Mouse (Mus musculus) ovary, adult 10 weeks (tissue): ENCODE measurements around the gene Olfr616. TPM values are rescaled to one million over a fixed set of nuclear protein-coding genes. Genes with fewer than 3 reads are reported as not detected.

Experiments
- polyA plus RNA-seq: library from polyadenylated mRNA; stranded (reverse); fragments of 350-450 nt; fragmentation: Illumina TruSeq; extraction: RNeasy Lipid Tissue Mini Kit (QIAGEN cat#74804); gene quantifications from one replicate; pipeline ENCODE4 v1.2.3, GENCODE M21; 2014

Olfr616 gene
- polyA plus RNA-seq, result not detected

DNA sequence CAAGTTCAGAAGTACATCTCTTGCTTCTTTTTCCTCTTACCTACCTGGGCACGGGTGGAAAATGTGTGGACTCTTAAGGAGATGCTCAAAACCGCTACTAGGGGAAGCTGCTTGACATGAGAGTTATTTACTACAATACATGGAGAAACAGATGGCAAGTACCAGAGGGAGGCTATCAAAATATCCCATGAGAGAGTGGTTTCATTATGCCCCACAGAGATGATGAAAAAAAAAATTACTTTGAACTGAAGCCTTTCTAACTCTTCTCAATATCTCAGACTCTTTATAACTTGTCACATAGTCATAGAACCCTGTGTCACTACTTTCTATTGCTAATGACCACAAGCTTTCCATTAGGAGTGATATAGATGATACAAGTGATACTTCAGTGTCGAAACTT, at the start of gene Olfr616:
Gene Olfr616 (minus strand): TSS at position 101 of the 400 bp plus-strand sequence.

DNA sequence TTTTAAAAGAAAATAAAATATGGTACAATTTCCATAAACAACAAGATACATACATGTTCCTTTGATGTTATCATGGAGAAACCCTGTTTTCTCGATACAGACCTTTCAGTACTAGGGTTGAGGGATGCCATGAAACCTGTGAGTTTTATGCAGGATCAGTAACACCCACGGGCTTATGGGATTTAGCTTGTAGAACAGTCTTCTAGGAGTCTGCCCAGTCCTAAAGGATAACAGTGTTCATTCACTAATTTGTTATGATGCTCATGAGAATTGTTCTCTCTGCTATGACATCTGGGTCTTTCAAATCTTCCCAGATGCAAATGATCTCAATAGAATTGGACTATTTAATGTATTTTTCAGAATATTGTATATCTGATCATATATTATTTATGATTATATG, 43.5 kb upstream of the Olfr616 start, which contains the start of gene Olfr620:
Gene Olfr620 (minus strand): TSS at position 101 of the 400 bp plus-strand sequence.

DNA sequence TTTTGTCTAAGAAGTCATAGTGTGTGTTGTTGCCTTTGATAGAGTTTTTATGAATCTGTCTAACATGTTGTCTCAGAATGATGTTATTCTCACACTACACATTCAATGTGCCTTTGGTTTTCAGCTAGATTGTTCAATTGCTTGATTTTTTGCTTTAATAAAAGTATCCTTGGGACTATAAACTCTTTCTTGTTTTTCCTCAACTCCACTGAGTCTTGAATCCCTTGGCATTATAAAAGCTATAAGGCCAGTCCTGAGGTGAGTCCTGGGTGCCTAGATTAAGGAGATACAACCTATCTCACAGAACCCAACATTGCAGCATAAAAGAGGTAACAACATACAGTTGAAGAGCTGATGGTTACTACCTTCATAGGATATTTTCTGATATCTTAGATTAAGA, 31.3 kb upstream of the Olfr616 start, which contains the start of gene Olfr619:
Gene Olfr619 (plus strand): TSS at position 301 of the 400 bp plus-strand sequence.

DNA sequence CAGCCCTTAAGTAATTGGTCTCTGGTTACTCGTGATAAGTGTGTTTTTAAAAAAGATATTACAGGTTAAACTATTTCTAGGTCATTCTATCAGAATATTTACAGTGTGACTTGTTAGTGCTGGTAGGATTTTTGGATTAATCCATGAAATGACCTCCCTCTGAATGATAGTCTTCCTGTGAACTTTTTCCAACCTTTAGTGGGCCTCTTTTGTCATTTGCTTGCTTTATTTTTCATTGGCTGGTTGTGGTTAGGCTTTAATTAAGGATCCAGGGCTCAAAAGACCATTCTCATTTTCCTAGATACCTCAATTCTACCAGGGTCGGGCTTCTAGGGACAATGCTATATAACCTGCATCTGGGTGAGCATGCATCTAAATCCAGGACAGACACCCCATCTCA, 20.9 kb upstream of the Olfr616 start, which contains the start of gene Olfr618:
Gene Olfr618 (plus strand): TSS at position 301 of the 400 bp plus-strand sequence.

DNA sequence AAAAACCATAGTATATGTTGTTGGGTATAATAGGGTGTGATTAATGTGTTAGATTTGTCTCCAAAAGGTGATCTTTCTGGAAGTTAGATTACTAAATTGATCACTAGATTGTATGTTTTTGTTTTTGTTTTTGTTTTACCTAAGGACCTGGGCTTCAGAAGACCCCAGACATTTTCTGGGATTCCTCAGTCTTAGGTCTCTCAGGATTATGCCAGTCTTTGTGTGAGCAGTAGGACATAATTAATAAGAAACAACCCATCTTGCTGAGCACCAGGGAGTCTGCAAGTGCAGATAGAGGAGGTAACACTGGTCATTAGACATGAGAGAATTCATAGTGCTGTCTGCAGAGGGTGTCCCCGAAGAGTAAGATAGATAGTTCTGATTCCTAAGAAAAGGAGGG, 3.8 kb upstream of the Olfr616 start, which contains the start of gene Olfr617:
Gene Olfr617 (plus strand): TSS at position 301 of the 400 bp plus-strand sequence.

DNA sequence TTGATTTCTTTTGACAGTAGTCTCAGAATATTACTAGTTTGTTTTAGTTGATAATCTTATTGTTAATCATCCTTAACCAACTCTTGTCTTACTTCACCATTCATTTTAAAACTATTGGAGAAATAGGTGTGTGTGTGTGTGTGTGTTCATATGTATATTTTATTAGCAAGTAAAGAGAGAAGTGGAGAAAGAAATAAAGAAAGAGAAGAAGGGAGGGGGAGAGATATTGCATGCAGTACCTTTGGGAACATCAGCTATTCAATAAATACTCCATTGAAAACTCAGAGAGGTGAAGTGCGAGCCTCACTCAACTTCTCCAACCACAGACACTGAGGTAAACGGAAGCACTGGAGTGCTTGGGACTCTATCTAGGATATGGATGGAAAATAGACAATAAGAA, 13.2 kb downstream of the Olfr616 start, which contains the start of gene Olfr615:
Gene Olfr615 (plus strand): TSS at position 301 of the 400 bp plus-strand sequence.

DNA sequence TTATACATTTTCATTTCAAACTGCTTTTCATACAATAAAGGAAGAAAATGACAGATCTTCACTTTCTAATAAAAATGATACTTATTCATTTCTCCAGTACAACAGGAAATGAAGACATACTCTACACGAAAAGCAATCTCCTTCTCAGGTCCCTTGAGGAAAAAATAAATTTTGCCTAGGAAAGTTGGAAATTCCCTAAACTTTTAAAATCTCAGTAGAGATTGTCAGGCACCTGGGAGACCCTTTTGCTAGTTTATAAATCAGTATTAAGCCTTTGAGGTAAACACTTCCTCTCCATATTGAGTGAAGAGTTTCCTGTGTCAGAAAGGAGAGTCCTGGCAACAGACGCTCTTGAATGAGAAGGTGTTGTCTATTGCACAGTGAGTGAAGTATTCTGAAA, 21.2 kb downstream of the Olfr616 start, which contains the start of gene Olfr613:
Gene Olfr613 (plus strand): TSS at position 301 of the 400 bp plus-strand sequence.

DNA sequence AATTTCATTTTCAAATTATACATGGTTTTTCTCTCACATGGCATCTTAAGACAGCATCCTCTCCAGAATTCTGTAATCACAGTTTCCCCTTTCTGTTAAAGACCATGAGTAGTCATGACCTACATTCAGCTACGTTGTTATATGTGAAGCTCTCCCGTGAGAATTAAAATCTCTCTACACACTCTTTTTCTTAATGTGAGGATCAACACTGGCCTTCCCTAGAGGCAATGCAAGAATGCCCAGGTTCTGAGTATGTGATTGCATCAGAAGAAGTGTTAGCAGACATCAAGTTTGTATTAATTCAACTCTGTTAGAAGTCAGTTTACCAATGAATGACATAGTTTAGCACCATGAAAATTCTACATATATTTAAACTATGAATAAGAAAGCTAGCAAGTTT, 26.3 kb downstream of the Olfr616 start, which contains the start of gene Olfr612:
Gene Olfr612 (minus strand): TSS at position 101 of the 400 bp plus-strand sequence.

DNA sequence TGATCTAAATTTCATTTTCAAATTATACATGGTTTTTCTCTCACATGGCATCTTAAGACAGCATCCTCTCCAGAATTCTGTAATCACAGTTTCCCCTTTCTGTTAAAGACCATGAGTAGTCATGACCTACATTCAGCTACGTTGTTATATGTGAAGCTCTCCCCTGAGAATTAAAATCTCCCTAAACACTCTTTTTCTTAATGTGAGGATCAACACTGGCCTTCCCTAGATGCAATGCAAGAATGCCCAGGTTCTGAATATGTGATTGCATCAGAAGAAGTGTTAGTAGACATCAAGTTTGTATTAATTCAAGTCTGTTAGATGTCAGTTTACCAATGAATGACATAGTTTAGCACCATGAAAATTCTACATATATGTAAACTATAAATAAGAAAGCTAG, 48.2 kb downstream of the Olfr616 start, which contains the start of gene Olfr611:
Gene Olfr611 (minus strand): TSS at position 101 of the 400 bp plus-strand sequence.

Other genes starting within 250 kb of the Olfr616 start
- not detected for gene Olfr598, start 245.6 kb downstream of the Olfr616 start, polyA plus RNA-seq
- gene Olfr599, start 233.2 kb downstream of the Olfr616 start, polyA plus RNA-seq, result not detected
- gene Olfr600, start 219.5 kb downstream of the Olfr616 start, polyA plus RNA-seq, result not detected
- not detected for gene Olfr601, start 206.5 kb downstream of the Olfr616 start, polyA plus RNA-seq
- not detected for gene Olfr603, start 183.0 kb downstream of the Olfr616 start, polyA plus RNA-seq
- gene Usp17lc, start 154.1 kb downstream of the Olfr616 start, polyA plus RNA-seq, result not detected
- not detected for gene Olfr605, start 123.7 kb downstream of the Olfr616 start, polyA plus RNA-seq
- gene Olfr606, start 120.1 kb downstream of the Olfr616 start, polyA plus RNA-seq, result not detected
- not detected for gene Olfr607, start 105.0 kb downstream of the Olfr616 start, polyA plus RNA-seq
- gene Olfr608, start 99.3 kb downstream of the Olfr616 start, polyA plus RNA-seq, result not detected
- gene Olfr609, start 71.1 kb downstream of the Olfr616 start, polyA plus RNA-seq, result not detected
- gene Olfr610, start 57.0 kb downstream of the Olfr616 start, polyA plus RNA-seq, result not detected
- gene Olfr611, start 48.3 kb downstream of the Olfr616 start, polyA plus RNA-seq, result not detected
- gene Olfr612, start 26.4 kb downstream of the Olfr616 start, polyA plus RNA-seq, result not detected
- not detected for gene Olfr613, start 21.1 kb downstream of the Olfr616 start, polyA plus RNA-seq
- gene Olfr615, start 13.1 kb downstream of the Olfr616 start, polyA plus RNA-seq, result not detected
- not detected for gene Olfr617, start 3.9 kb upstream of the Olfr616 start, polyA plus RNA-seq
- not detected for gene Olfr618, start 21.0 kb upstream of the Olfr616 start, polyA plus RNA-seq
- not detected for gene Olfr619, start 31.4 kb upstream of the Olfr616 start, polyA plus RNA-seq
- not detected for gene Olfr620, start 43.4 kb upstream of the Olfr616 start, polyA plus RNA-seq
- gene Olfr622, start 73.6 kb upstream of the Olfr616 start, polyA plus RNA-seq, result not detected
- gene Olfr623, start 94.6 kb upstream of the Olfr616 start, polyA plus RNA-seq, result not detected
- gene Olfr624, start 102.0 kb upstream of the Olfr616 start, polyA plus RNA-seq, result 0.63 TPM
- gene Olfr625-ps1, start 113.6 kb upstream of the Olfr616 start, polyA plus RNA-seq, result not detected
- gene Olfr243, start 145.5 kb upstream of the Olfr616 start, polyA plus RNA-seq, result not detected
- not detected for gene Olfr628, start 161.2 kb upstream of the Olfr616 start, polyA plus RNA-seq
- not detected for gene Olfr629, start 175.8 kb upstream of the Olfr616 start, polyA plus RNA-seq
- not detected for gene Olfr630, start 188.2 kb upstream of the Olfr616 start, polyA plus RNA-seq
- gene Olfr69, start 202.5 kb upstream of the Olfr616 start, polyA plus RNA-seq, result not detected
- not detected for gene Olfr68, start 210.6 kb upstream of the Olfr616 start, polyA plus RNA-seq
- gene Olfr67, start 222.7 kb upstream of the Olfr616 start, polyA plus RNA-seq, result not detected
- gene Hbb-bt, start 244.9 kb upstream of the Olfr616 start, polyA plus RNA-seq, result 2.9 TPM